In the genomic region with DNA sequence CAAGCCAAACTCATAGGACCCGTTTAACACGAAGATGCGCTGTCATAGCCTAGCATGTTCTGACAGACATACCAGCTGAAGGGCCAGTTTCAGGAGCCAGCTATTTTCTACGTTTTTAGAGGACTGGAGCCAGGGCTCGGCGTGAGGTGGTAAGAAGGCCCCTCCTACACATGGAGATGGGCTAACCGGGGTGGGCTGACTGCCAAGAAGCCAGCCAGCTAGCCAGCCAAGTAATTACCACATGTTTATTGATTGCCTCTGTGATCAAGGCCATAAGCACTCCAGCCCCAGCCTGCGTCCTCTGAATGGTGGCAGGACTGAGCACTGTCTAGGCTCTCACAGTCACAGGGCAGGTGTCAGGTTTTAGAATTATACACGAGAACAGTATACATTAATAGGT, we compare ENCODE assay signal across 10 mouse cellular contexts. TPM values are rescaled to one million over a fixed set of nuclear protein-coding genes. Genes with fewer than 3 reads are reported as not detected.
DNase-seq lines count a peak whose midpoint lies in the region; ATAC-seq and TF ChIP-seq lines count a peak whose summit lies in the region.
"Had no signal": no experiment of that assay in that cellular context is flagged by ENCODE, and none has a peak within 500 bp of the region (broad histone marks: within the 10 kb centered on the region; RNA-seq: fewer than 3 reads in every experiment).

No protein-coding gene starts in this region.

- intact Hi-C loops in left cerebral cortex, postnatal 4 days (cut with DNase I): no loop called here
- intact Hi-C loops in left cerebral cortex, postnatal 36 days (cut with DNase I): no loop called here
- intact Hi-C loops in heart, adult 2 months (cut with DNase I): loop anchor here (10.0 kb wide), 1 partner anchor 322 kb away; a partner anchor contains a TSS

- H3K4me1 ChIP-seq in forebrain, embryonic 13.5 days: peaks cover 72% of the 10 kb centered on the region
- peaks cover 63% of the 10 kb centered on the region for H3K4me1 ChIP-seq in neural tube, embryonic 12.5 days
- peaks cover 10% of the 10 kb centered on the region for H3K4me1 ChIP-seq in heart, adult 2 months (ENCODE audit: control insufficient read depth, insufficient read depth, low read length)

- 0 out of 2 replicates have a peak overlapping the region, but pooled peaks have one; percentile 0 for H3K4me2 ChIP-seq in forebrain, embryonic 13.5 days
- H3K4me2 ChIP-seq in neural tube, embryonic 12.5 days (replicated peaks): 0 out of 2 replicates have a peak overlapping the region, but pooled peaks have one; percentile 0

- H3K27ac ChIP-seq in forebrain, embryonic 13.5 days: peak overlapping the region; percentile 83
- peak overlapping the region; percentile 11; the same call in 1 of the 2 replicates for H3K27ac ChIP-seq in neural tube, embryonic 12.5 days
- H3K27ac ChIP-seq in heart, adult 2 months: no peak overlapping the region

- TF ChIP-seq CTCF in heart, adult 2 months (IDR thresholded peaks at IDR 0.05): no peak

- H3K9ac ChIP-seq in forebrain, embryonic 13.5 days: no peak overlapping the region; the same call in 1 of the 2 replicates
- no peak overlapping the region for H3K9ac ChIP-seq in neural tube, embryonic 12.5 days
- H3K9ac ChIP-seq in heart, adult 2 months (ENCODE audit: low read depth, low read length): no peak overlapping the region

- peaks cover 57% of the 10 kb centered on the region for H3K36me3 ChIP-seq in forebrain, embryonic 13.5 days (ENCODE audit: poor library complexity, severe bottlenecking)
- peaks cover 50% of the 10 kb centered on the region for H3K36me3 ChIP-seq in neural tube, embryonic 12.5 days
- H3K36me3 ChIP-seq in heart, adult 2 months (ENCODE audit: control insufficient read depth, insufficient read depth, low read length): no peaks in the 10 kb centered on the region

- DNase-seq in left cerebral cortex, postnatal 4 days: peak; percentile 90
- no peak for DNase-seq in left cerebral cortex, postnatal 36 days (ENCODE audit: low spot score in 2 of 2)
- DNase-seq in kidney, postnatal 10 days: peak; percentile 62
- DNase-seq in cerebellum, adult 8-10 months: no peak
- DNase-seq in heart, adult 2 months: no peak

- ATAC-seq in forebrain, embryonic 13.5 days: peak; percentile 50
- peak; percentile 21 for ATAC-seq in neural tube, embryonic 12.5 days (ENCODE audit: low FRiP score, low read depth)
- no peak for ATAC-seq in erythroblast, adult 5-6 weeks (replicated peaks; ENCODE audit: low FRiP score, poor library complexity, severe bottlenecking)
- ATAC-seq: CD4-positive, CD25-positive, alpha-beta regulatory T cell, adult 4 months had no signal

- TF ChIP-seq EP300 in heart, adult 2 months (IDR thresholded peaks at IDR 0.05; ENCODE audit: insufficient read depth, low read depth, low read length): no peak

- 19% methylated on average over 9 of the region's 9 CpGs for WGBS in forebrain, embryonic 13.5 days
- WGBS in neural tube, embryonic 12.5 days: 51% methylated on average over 9 of the region's 9 CpGs
- WGBS in heart, adult 2 months: 58% methylated on average over 9 of the region's 9 CpGs

- no peaks in the 10 kb centered on the region for H3K27me3 ChIP-seq in forebrain, embryonic 13.5 days
- no peaks in the 10 kb centered on the region for H3K27me3 ChIP-seq in neural tube, embryonic 12.5 days (replicated peaks)
- no peaks in the 10 kb centered on the region for H3K27me3 ChIP-seq in heart, adult 2 months (ENCODE audit: control insufficient read depth, insufficient read depth, low read length)

- no peak overlapping the region for H3K4me3 ChIP-seq in forebrain, embryonic 13.5 days
- no peak overlapping the region for H3K4me3 ChIP-seq in neural tube, embryonic 12.5 days
- no peak overlapping the region for H3K4me3 ChIP-seq in heart, adult 2 months

- H3K9me3 ChIP-seq in forebrain, embryonic 13.5 days (replicated peaks): no peaks in the 10 kb centered on the region
- no peaks in the 10 kb centered on the region for H3K9me3 ChIP-seq in neural tube, embryonic 12.5 days

- no peak for TF ChIP-seq POLR2A in heart, adult 2 months (IDR thresholded peaks at IDR 0.05; ENCODE audit: insufficient read depth, low read depth, low read length)

- H3K79me2 ChIP-seq in heart, adult 2 months (replicated peaks; ENCODE audit: control insufficient read depth, insufficient read depth, low read length): no peaks in the 10 kb centered on the region

RNA-seq across cellular contexts. Expression of a gene that starts 10.9 kb away (rescaled TPM):
- 1 to 10 TPM; 2.6 to 3.2 TPM for total RNA-seq in left cerebral cortex, postnatal 4 days (2021)
- total RNA-seq in left cerebral cortex, postnatal 36 days (2021): 1 to 10 TPM in 1 of 2 experiments, under 1 TPM in 1; 0.62 to 1.6 TPM
- 28.8 and 36.5 TPM in 2 replicates for polyA plus RNA-seq in forebrain, embryonic 13.5 days (2015; fragmentation: Nextera tagmentation; extraction: Ambion mirVana)
- 21.8 and 22.8 TPM in 2 replicates for polyA plus RNA-seq in neural tube, embryonic 12.5 days (2016; fragmentation: Nextera tagmentation; extraction: Ambion mirVana)
- 1 to 10 TPM; 4.1 to 4.3 TPM for total RNA-seq in heart, adult 2 months (2021)
- polyA plus RNA-seq in heart, adult 2 months (2012; rRNA removed): 2.8 and 4.0 TPM in 2 replicates
- total RNA-seq in erythroblast, adult 5-6 weeks (2015; ENCODE audit: low replicate concordance): 4.4 and 7.7 TPM in 2 replicates
- 1.8 and 3.7 TPM in 2 replicates for total RNA-seq in erythroblast, adult 5-6 weeks (2017; ENCODE audit: low replicate concordance)

RNA-seq across cellular contexts. Expression of a gene that starts 28.4 kb away (rescaled TPM):
- 10 to 100 TPM in 1 of 2 experiments, 1 to 10 TPM in 1; 9.1 to 10.7 TPM for total RNA-seq in left cerebral cortex, postnatal 4 days (2021)
- total RNA-seq in left cerebral cortex, postnatal 36 days (2021): 10 to 100 TPM; 11.0 to 13.6 TPM
- polyA plus RNA-seq in forebrain, embryonic 13.5 days (2015; fragmentation: Nextera tagmentation; extraction: Ambion mirVana): 1.2 and 1.6 TPM in 2 replicates
- 3.3 and 4.0 TPM in 2 replicates for polyA plus RNA-seq in neural tube, embryonic 12.5 days (2016; fragmentation: Nextera tagmentation; extraction: Ambion mirVana)
- total RNA-seq in heart, adult 2 months (2021): 10 to 100 TPM; 15.4 to 21.0 TPM
- polyA plus RNA-seq in heart, adult 2 months (2012; rRNA removed): 15.9 and 18.7 TPM in 2 replicates
- not detected in 2 replicates for total RNA-seq in erythroblast, adult 5-6 weeks (2015; ENCODE audit: low replicate concordance)
- not detected in 2 replicates for total RNA-seq in erythroblast, adult 5-6 weeks (2017; ENCODE audit: low replicate concordance)
- polyA plus RNA-seq: stomach, embryonic 14.5 days had no signal

Comparison
In these comparisons a context has a peak if more than half of its experiments do, and no peak if none do; other contexts are left out.
1. DNase-seq: peak in left cerebral cortex, postnatal 4 days (single experiment) and kidney, postnatal 10 days (single experiment); none in left cerebral cortex, postnatal 36 days (0 of 2), cerebellum, adult 8-10 months (single experiment) and heart, adult 2 months (0 of 2).
2. RNA of a gene that starts 28.4 kb away (total RNA-seq): 15.4 to 21.0 TPM in heart, adult 2 months, 11.0 to 13.6 TPM in left cerebral cortex, postnatal 36 days and 9.1 to 10.7 TPM in left cerebral cortex, postnatal 4 days; not detected in erythroblast, adult 5-6 weeks; every median in the first group is over 10 times any median in the second.